16 mouse cellular contexts compared by ENCODE assay signal in genomic region chr10:68196324-68196723, GRCm38 (mm10).
"Had no signal": no experiment of that assay in that cellular context is flagged by ENCODE, and none has a peak within 500 bp of the region (broad histone marks: within the 10 kb centered on the region; RNA-seq: fewer than 3 reads in every experiment).

No protein-coding gene starts in this region.

- H3K9ac ChIP-seq: kidney, embryonic 15.5 days; limb, embryonic 15.5 days; liver, embryonic 12.5 days; lung, embryonic 14.5 days; neural tube, embryonic 12.5 days had no signal

- H3K36me3 ChIP-seq: liver, embryonic 12.5 days; midbrain, embryonic 10.5 days; neural tube, embryonic 12.5 days had no signal

- ATAC-seq: liver, embryonic 12.5 days had no signal

- H3K9me3 ChIP-seq: kidney, embryonic 15.5 days; limb, embryonic 15.5 days; liver, embryonic 12.5 days; midbrain, embryonic 10.5 days; neural tube, embryonic 12.5 days had no signal

- H3K27ac ChIP-seq: kidney, embryonic 15.5 days; limb, embryonic 15.5 days; liver, embryonic 12.5 days; midbrain, embryonic 10.5 days; neural tube, embryonic 12.5 days had no signal

- H3K27me3 ChIP-seq: kidney, embryonic 15.5 days; limb, embryonic 15.5 days; liver, embryonic 12.5 days; neural tube, embryonic 12.5 days had no signal

- H3K4me3 ChIP-seq: kidney, embryonic 15.5 days; limb, embryonic 15.5 days; liver, embryonic 12.5 days; midbrain, embryonic 10.5 days; myocyte; neural tube, embryonic 12.5 days had no signal

- H3K4me2 ChIP-seq: kidney, embryonic 15.5 days; limb, embryonic 15.5 days; liver, embryonic 12.5 days; lung, embryonic 14.5 days; neural tube, embryonic 12.5 days had no signal

- DNase-seq: kidney, adult 2 months; kidney, postnatal 14 days; lung, embryonic 14.5 days; lung, postnatal 10 days; lung, postnatal 4 days; midbrain, embryonic 14.5 days; right cerebral cortex, postnatal 4 days; spleen, adult 18-20 months; thymus, adult 2 months; thymus, postnatal 36 days had no signal
